Mouse (Mus musculus) stomach, postnatal 0 days (tissue): ENCODE results near the gene Lexm. TPM values are rescaled to one million over a fixed set of nuclear protein-coding genes. Genes with fewer than 3 reads are reported as not detected.
A peak's percentile ranks its signal among the peaks of the same experiment; 100 is the strongest.

ENCODE experiments used
- ATAC-seq: fragments of 200-750 bp; cut with Nextera tagmentation; 2 replicates; pipeline ENCODE4 v1.8.0; 2017; ENCODE audit not compliant: low FRiP score, low TSS enrichment
- DNase-seq: peaks from one replicate; pipeline ENCODE4 v3.0.0-alpha.2; 2016; ENCODE audit warnings: low spot score
- H3K27ac ChIP-seq: fragments of 300-500 bp; sonication (generic); replicated peaks from 2 replicates; pipeline ENCODE4 v1.5.1; 2014; ENCODE audit warnings: mild to moderate bottlenecking, control low read depth
- H3K27me3 ChIP-seq: fragments of 300-500 bp; sonication (generic); 2 replicates; pipeline ENCODE4 v1.6.1; 2014; ENCODE audit warnings: low read length; ENCODE audit not compliant: control insufficient read depth, insufficient read depth
- H3K36me3 ChIP-seq: fragments of 300-500 bp; sonication (generic); 2 replicates; pipeline ENCODE4 v1.6.1; 2014; ENCODE audit warnings: low read length, mixed read lengths; ENCODE audit not compliant: control insufficient read depth, insufficient read depth
- H3K4me1 ChIP-seq: fragments of 300-500 bp; sonication (generic); replicated peaks from 2 replicates; pipeline ENCODE4 v1.6.1; 2014; ENCODE audit warnings: antibody characterized with exemption; ENCODE audit not compliant: control insufficient read depth, insufficient read depth
- H3K4me2 ChIP-seq: fragments of 300-500 bp; sonication (generic); replicated peaks from 2 replicates; pipeline ENCODE4 v1.6.1; 2014; ENCODE audit warnings: low read depth, mild to moderate bottlenecking, control low read depth, moderate library complexity
- H3K4me3 ChIP-seq: fragments of 300-500 bp; sonication (generic); 2 replicates; pipeline ENCODE4 v1.5.1; 2014; ENCODE audit warnings: low read depth, low read length, control low read depth
- H3K9ac ChIP-seq: fragments of 300-500 bp; sonication (generic); 2 replicates; pipeline ENCODE4 v1.6.1; 2014; ENCODE audit warnings: mild to moderate bottlenecking, low read length, control low read depth, mixed read lengths
- H3K9me3 ChIP-seq: fragments of 300-500 bp; sonication (generic); 2 replicates; pipeline ENCODE4 v1.6.1; 2016; ENCODE audit warnings: low read length; ENCODE audit not compliant: control insufficient read depth
- CTCF ChIP-seq: IDR thresholded peaks from 2 replicates; pipeline ENCODE4 v1.5.1; 2016; ENCODE audit warnings: antibody characterized with exemption, low read depth, mild to moderate bottlenecking, moderate library complexity
- EP300 ChIP-seq: optimal IDR thresholded peaks from 2 replicates; pipeline ENCODE3; 2016; ENCODE audit warnings: antibody characterized with exemption
- WGBS: fragments of 180-500 bp; shearing (Covaris S2); extraction: QIAGEN DNeasy Blood & Tissue Kit; methylation state at CpG from one replicate; pipeline ENCODE4 v1.1.7; 2014; 5-methylcytosine and 5-hydroxymethylcytosine counted together
- polyA plus RNA-seq: library from polyadenylated mRNA; unstranded; fragments of >200 nt; fragmentation: Nextera tagmentation; extraction: Ambion mirVana; gene quantifications from 2 replicates; pipeline ENCODE4 v1.2.1, GENCODE M21; 2015

Gene Lexm
- polyA plus RNA-seq, 1 experiment from 2014 or later = not detected

DNA sequence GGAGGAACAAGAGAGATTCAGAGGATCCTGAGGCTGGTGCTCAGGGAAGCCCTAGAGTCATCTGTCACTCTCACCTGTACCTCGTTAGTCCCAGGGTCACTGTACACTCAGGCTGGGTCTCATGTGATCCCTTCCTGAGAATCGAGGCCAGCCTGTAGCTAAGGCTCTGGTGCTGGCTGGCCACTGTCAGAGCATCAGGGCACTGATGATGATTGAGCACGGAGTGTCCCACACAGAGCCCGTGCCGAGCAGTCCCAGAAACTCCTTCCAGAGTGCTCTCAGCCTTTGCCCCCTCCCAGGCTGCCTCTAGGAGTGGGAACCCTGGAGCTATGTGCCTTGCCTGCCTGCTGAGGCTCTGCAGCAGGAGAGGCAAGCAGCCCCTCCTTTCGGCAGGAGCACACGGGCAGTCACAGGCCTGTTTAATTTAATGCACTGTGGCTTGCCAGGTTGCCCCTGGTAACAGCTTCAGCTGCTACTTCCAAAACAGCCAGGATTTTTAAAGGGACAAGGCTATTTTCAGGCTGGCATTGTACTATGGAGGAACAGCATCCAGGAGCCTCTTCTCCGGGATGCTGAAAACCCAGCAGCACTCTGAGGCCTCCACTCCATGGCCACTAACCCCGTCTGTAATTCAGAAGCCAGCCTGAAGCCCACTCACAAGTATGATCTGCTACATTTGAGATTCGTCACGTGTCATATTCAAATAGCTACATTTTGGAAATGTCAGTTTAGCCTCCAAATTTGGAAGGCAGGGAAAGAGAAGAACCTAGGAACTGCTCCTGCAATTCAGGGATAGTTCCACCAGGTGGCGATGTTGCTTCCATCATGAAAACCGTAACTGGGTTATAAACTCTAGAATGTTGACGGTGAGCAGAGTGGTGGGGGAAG lies 13.5 kb upstream of the Lexm start:
- DNase-seq (peak; percentile 51), ATAC-seq (peak; percentile 36; the same call in 1 of the 2 replicates)
- H3K27me3 ChIP-seq = no peaks in the 10 kb centered on the region
- WGBS = 24% methylated on average over 14 of the region's 14 CpGs
- peak; percentile 86 for TF ChIP-seq CTCF
- no peak for TF ChIP-seq EP300
- H3K27ac ChIP-seq = peak overlapping the region; percentile 30; the same call in 1 of the 2 replicates
- H3K4me1 ChIP-seq = no peaks in the 10 kb centered on the region; the same call in 1 of the 2 replicates
- no peak overlapping the region for H3K9ac ChIP-seq
- no peak overlapping the region for H3K4me2 ChIP-seq
- H3K4me3 ChIP-seq = no peak overlapping the region
- no peaks in the 10 kb centered on the region for H3K9me3 ChIP-seq
- H3K36me3 ChIP-seq = no peaks in the 10 kb centered on the region

- Histone ChIP-seq H3K36me3 (no peaks in the 10 kb centered on the region), H3K9ac (no peak overlapping the region), H3K27ac (peak overlapping the region; percentile 77; the same call in 1 of the 2 replicates), H3K4me1 (no peaks in the 10 kb centered on the region; the same call in 1 of the 2 replicates), H3K9me3 (no peaks in the 10 kb centered on the region), H3K4me3 (no peak overlapping the region), H3K4me2 (no peak overlapping the region), H3K27me3 (no peaks in the 10 kb centered on the region)
- DNase-seq = peak; percentile 48
- peak; percentile 75 for ATAC-seq
- 44% methylated on average over 5 of the region's 5 CpGs for WGBS
- TF ChIP-seq CTCF (no peak), EP300 (no peak)
Observed at GRCm38 (mm10) chr4:106629374-106629773, 12.3 kb upstream of the Lexm start.

DNA sequence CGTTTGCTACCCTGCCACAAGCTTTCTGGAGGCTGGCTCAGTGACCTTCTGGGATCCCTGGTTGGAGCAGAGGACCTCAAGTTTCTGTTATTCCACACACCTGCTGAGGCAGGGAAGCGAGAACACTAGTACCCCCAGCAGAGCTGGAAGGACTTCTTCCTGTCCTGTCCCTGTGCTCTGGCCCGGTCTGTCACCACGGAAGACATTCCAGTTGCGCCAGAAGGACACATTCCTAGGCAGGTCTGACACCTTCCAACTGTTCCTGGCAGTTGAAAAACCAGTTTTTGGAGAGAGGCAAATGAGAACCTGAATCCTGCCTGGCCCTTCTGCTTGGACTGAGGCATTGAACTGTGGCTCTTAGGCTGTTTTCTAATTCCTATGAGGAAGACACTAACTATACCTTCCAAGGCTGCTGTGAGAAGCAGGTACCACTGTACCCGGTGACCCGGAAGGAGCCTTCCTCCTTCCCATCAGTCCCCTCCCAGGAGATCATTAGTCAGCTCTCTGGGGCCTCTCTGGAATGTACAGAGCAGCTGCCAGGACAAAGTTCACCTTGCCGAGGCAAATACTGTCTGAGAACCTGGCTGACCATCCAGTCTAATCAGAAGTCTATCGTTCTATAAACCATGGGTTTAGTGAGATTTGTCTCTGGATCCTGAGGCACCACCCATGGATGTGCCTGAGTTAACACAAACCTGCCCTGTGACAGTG lies 11.8 kb upstream of the Lexm start:
- ATAC-seq (peak; percentile 82), DNase-seq (peak; percentile 60)
- H3K36me3 ChIP-seq = no peaks in the 10 kb centered on the region
- no peak overlapping the region; the same call in 1 of the 2 replicates for H3K4me2 ChIP-seq
- TF ChIP-seq CTCF (no peak), EP300 (no peak)
- peak overlapping the region; percentile 77 for H3K27ac ChIP-seq
- H3K4me3 ChIP-seq = no peak overlapping the region
- no peaks in the 10 kb centered on the region; the same call in 1 of the 2 replicates for H3K4me1 ChIP-seq
- 21% methylated on average over 9 of the region's 9 CpGs for WGBS
- no peak overlapping the region for H3K9ac ChIP-seq
- H3K27me3 ChIP-seq = no peaks in the 10 kb centered on the region
- H3K9me3 ChIP-seq = no peaks in the 10 kb centered on the region

GRCm38 (mm10) chr4:106627809-106628208 lies 10.8 kb upstream of the Lexm start:
- H3K27ac ChIP-seq = peak overlapping the region; percentile 77
- WGBS = 73% methylated on average over 5 of the region's 5 CpGs
- ATAC-seq (no peak), DNase-seq (no peak)
- no peak overlapping the region for H3K9ac ChIP-seq
- no peaks in the 10 kb centered on the region for H3K36me3 ChIP-seq
- H3K4me1 ChIP-seq = no peaks in the 10 kb centered on the region; the same call in 1 of the 2 replicates
- no peaks in the 10 kb centered on the region for H3K27me3 ChIP-seq
- TF ChIP-seq CTCF (no peak), EP300 (no peak)
- no peak overlapping the region for H3K4me3 ChIP-seq
- no peaks in the 10 kb centered on the region for H3K9me3 ChIP-seq
- no peak overlapping the region for H3K4me2 ChIP-seq

GRCm38 (mm10) chr4:106624271-106624670 lies 7.2 kb upstream of the Lexm start:
- Histone ChIP-seq H3K27me3 (no peaks in the 10 kb centered on the region), H3K27ac (no peak overlapping the region), H3K4me3 (no peak overlapping the region), H3K36me3 (no peaks in the 10 kb centered on the region), H3K9me3 (no peaks in the 10 kb centered on the region), H3K9ac (no peak overlapping the region), H3K4me1 (no peaks in the 10 kb centered on the region), H3K4me2 (no peak overlapping the region; the same call in 1 of the 2 replicates)
- 88% methylated on average over 10 of the region's 10 CpGs for WGBS
- ATAC-seq = no peak
- TF ChIP-seq CTCF = no peak
- no peak for TF ChIP-seq EP300
- DNase-seq = no peak
